Comparison of ENCODE assay signal across 40 mouse cellular contexts in the genomic region with DNA sequence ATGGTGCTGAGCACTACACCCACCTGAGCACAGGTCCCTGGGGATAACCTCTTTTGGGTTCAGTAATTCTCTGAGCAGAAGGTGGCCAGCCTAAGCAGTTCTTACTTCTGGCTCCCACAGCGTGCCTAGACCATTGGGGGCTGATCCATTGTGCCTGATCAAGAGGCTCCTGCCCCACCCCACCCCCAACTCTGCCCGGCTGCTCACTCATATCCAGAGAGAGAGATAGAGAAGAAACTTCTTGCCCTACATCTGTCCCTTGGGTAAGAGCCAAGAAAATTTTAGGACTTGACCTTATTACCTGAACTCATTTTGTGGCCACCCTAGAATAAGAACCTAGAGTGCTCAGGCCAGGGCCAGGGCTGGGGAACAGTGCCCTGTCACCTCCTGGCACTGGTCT. TPM values are rescaled to one million over a fixed set of nuclear protein-coding genes. Genes with fewer than 3 reads are reported as not detected.
"Had no signal": no experiment of that assay in that cellular context is flagged by ENCODE, and none has a peak within 500 bp of the region (broad histone marks: within the 10 kb centered on the region; RNA-seq: fewer than 3 reads in every experiment).

No protein-coding gene starts in this region.

- H3K9me3 ChIP-seq: heart, embryonic 10.5 days; heart, embryonic 13.5 days; hindbrain, embryonic 10.5 days; hindbrain, embryonic 12.5 days; kidney, embryonic 15.5 days; limb, embryonic 13.5 days; limb, embryonic 15.5 days had no signal

- H3K27me3 ChIP-seq: hindbrain, embryonic 12.5 days; kidney, embryonic 15.5 days; limb, embryonic 13.5 days; limb, embryonic 15.5 days had no signal

- H3K36me3 ChIP-seq: heart, embryonic 10.5 days; heart, embryonic 13.5 days; hindbrain, embryonic 10.5 days; hindbrain, embryonic 12.5 days; kidney, embryonic 15.5 days; limb, embryonic 13.5 days; limb, embryonic 15.5 days had no signal

- ATAC-seq: hindbrain, embryonic 16.5 days; intestine, embryonic 16.5 days had no signal

- H3K9ac ChIP-seq: heart, embryonic 13.5 days; hindbrain, embryonic 12.5 days; hindbrain, embryonic 14.5 days; kidney, embryonic 15.5 days; limb, embryonic 13.5 days; limb, embryonic 15.5 days had no signal

- H3K4me3 ChIP-seq: gastrocnemius, adult 2 months; heart, embryonic 10.5 days; heart, embryonic 13.5 days; hindbrain, embryonic 10.5 days; hindbrain, embryonic 12.5 days; kidney, embryonic 15.5 days; limb, embryonic 13.5 days; limb, embryonic 15.5 days had no signal

- H3K4me2 ChIP-seq: heart, embryonic 13.5 days; hindbrain, embryonic 12.5 days; hindbrain, embryonic 14.5 days; kidney, embryonic 15.5 days; limb, embryonic 13.5 days; limb, embryonic 15.5 days had no signal

- H3K27ac ChIP-seq: gastrocnemius, adult 2 months; heart, embryonic 10.5 days; heart, embryonic 13.5 days; hindbrain, embryonic 10.5 days; hindbrain, embryonic 12.5 days; hindbrain, embryonic 14.5 days; kidney, embryonic 15.5 days; kidney, postnatal 0 days; limb, embryonic 13.5 days; limb, embryonic 15.5 days had no signal

- DNase-seq: gastrocnemius, adult 2 months; gastrocnemius, postnatal 10 days; gastrocnemius, postnatal 25 days; heart, adult 18-20 months; heart, postnatal 10 days; heart, postnatal 4 days; kidney, adult 11 months; kidney, adult 2 months; kidney, adult 9 months; kidney, postnatal 14 days; kidney, postnatal 36 days; layer of hippocampus, adult 9-11 months; layer of hippocampus, postnatal 36 days; left cerebral cortex, postnatal 4 days had no signal

- H3K4me1 ChIP-seq: heart, embryonic 10.5 days; heart, embryonic 13.5 days; hindbrain, embryonic 10.5 days; hindbrain, embryonic 12.5 days; kidney, embryonic 15.5 days; limb, embryonic 13.5 days had no signal

RNA-seq across cellular contexts. Expression of gene Aqp12, which starts 13.3 kb away (rescaled TPM):
- total RNA-seq: gastrocnemius, adult 2 months; gastrocnemius, postnatal 10 days; gastrocnemius, postnatal 25 days; gastrocnemius, postnatal 4 days; granulocyte monocyte progenitor cell, adult 5-6 weeks; heart, adult 18-20 months; heart, adult 8-10 months; heart, postnatal 10 days; heart, postnatal 25 days; heart, postnatal 4 days; layer of hippocampus, adult 18-20 months; layer of hippocampus, adult 8-10 months; layer of hippocampus, postnatal 14 days; layer of hippocampus, postnatal 36 days; left cerebral cortex, adult 18-20 months; left cerebral cortex, adult 8-10 months; left cerebral cortex, postnatal 10 days; left cerebral cortex, postnatal 25 days; left cerebral cortex, postnatal 4 days had no signal
- polyA plus RNA-seq: frontal cortex, adult 2 months; heart, embryonic 10.5 days; heart, embryonic 13.5 days; heart, embryonic 16.5 days; hindbrain, embryonic 10.5 days; hindbrain, embryonic 12.5 days; hindbrain, embryonic 14.5 days; hindbrain, embryonic 16.5 days; kidney, adult 2 months; kidney, embryonic 15.5 days; kidney, postnatal 0 days; limb, embryonic 11.5 days; limb, embryonic 13.5 days; limb, embryonic 15.5 days; liver, adult 2 months had no signal
